Mouse (Mus musculus) adrenal gland, adult 8-10 months (tissue): ENCODE results near the gene 2010300C02Rik. TPM values are rescaled to one million over a fixed set of nuclear protein-coding genes. Genes with fewer than 3 reads are reported as not detected.

Experiments
- DNase-seq: peaks from one replicate; pipeline ENCODE4 v3.0.0; 2022
- total RNA-seq, 4 experiments: library from RNA; stranded (reverse); gene quantifications; 2 replicates each; pipeline ENCODE4 v1.2.4; 2022

Gene 2010300C02Rik
- total RNA-seq, 4 experiments from 2014 or later: 2.2 to 4.2 (median 3.5) TPM

GRCm38 (mm10) chr1:37566344-37566743 lies 153.5 kb downstream of the 2010300C02Rik start:
- no peak for DNase-seq

- DNase-seq: no peak
Observed at GRCm38 (mm10) chr1:37565396-37565795, 154.5 kb downstream of the 2010300C02Rik start.

DNA sequence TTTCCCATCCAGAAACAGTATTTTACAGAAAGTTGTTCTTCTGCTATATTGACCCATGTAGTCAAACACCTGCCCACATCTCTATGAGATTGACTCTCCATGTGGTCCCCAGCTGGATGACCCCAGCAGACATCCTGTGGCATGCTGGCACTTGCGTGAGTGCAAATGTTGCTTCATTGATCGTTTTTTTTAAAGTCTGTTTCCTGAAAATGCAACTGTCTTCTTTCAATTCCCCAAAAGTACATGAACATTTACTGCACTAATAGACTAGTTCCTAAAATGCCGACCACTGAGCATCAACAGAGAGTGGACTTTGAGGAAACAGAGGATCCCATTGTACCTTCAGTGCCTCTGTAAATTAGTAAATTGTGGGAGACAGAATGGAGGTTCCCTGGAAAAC lies 157.9 kb downstream of the 2010300C02Rik start:
- no peak for DNase-seq

Other genes with a start within 250 kb of the 2010300C02Rik start
- 1 to 10 TPM; 7.2 to 8.2 (median 8.0) TPM for gene Mgat4a, start 179.1 kb downstream of the 2010300C02Rik start, total RNA-seq
- gene Tsga10, start 146.3 kb upstream of the 2010300C02Rik start, total RNA-seq: 1 to 10 TPM; 3.9 to 6.6 (median 5.3) TPM
- gene Lipt1, start 151.7 kb upstream of the 2010300C02Rik start, total RNA-seq: 10 to 100 TPM; 13.6 to 15.7 (median 14.9) TPM
- gene Mitd1, start 170.3 kb upstream of the 2010300C02Rik start, total RNA-seq: 10 to 100 TPM; 11.9 to 16.9 (median 15.1) TPM
- 100 to 1,000 TPM; 146 to 176 (median 161) TPM for gene Mrpl30, start 170.4 kb upstream of the 2010300C02Rik start, total RNA-seq
- gene Lyg2, start 196.4 kb upstream of the 2010300C02Rik start, total RNA-seq: not detected
- gene Lyg1, start 237.7 kb upstream of the 2010300C02Rik start, total RNA-seq: not detected